Mouse (Mus musculus) limb, embryonic 14.5 days (tissue): ENCODE results near the gene Tbc1d22b. TPM values are rescaled to one million over a fixed set of nuclear protein-coding genes. Genes with fewer than 3 reads are reported as not detected.

Experiments
- ATAC-seq: fragments of 200-750 bp; cut with Nextera tagmentation; 2 replicates; pipeline ENCODE4 v1.8.0; 2017; ENCODE audit warnings: low read depth, moderate number of reproducible peaks, moderate TSS enrichment; ENCODE audit not compliant: low FRiP score
- DNase-seq: peaks from one replicate; pipeline ENCODE4 v3.0.0-alpha.2; 2015; ENCODE audit warnings: low spot score
- H3K27ac ChIP-seq: fragments of 300-500 bp; sonication (generic); replicated peaks from 2 replicates; pipeline ENCODE4 v1.5.1; 2014; ENCODE audit warnings: low read depth, mild to moderate bottlenecking, low read length, moderate library complexity, mixed read lengths
- H3K27me3 ChIP-seq: fragments of 300-500 bp; sonication (generic); 2 replicates; pipeline ENCODE4 v1.6.1; 2014; ENCODE audit warnings: low read length, mixed read lengths; ENCODE audit not compliant: control insufficient read depth, insufficient read depth
- H3K36me3 ChIP-seq: fragments of 300-500 bp; sonication (generic); 2 replicates; pipeline ENCODE4 v1.6.1; 2014; ENCODE audit warnings: mild to moderate bottlenecking, low read length, moderate library complexity, mixed read lengths; ENCODE audit not compliant: control insufficient read depth, insufficient read depth
- H3K4me1 ChIP-seq: fragments of 300-500 bp; sonication (generic); 2 replicates; pipeline ENCODE4 v1.6.1; 2014; ENCODE audit warnings: antibody characterized with exemption, low read length, mixed read lengths; ENCODE audit not compliant: control insufficient read depth, insufficient read depth
- H3K4me2 ChIP-seq: fragments of 300-500 bp; sonication (generic); replicated peaks from 2 replicates; pipeline ENCODE4 v1.6.1; 2014; ENCODE audit warnings: low read depth, mild to moderate bottlenecking, low read length, moderate library complexity; ENCODE audit not compliant: severe bottlenecking
- H3K4me3 ChIP-seq: fragments of 300-500 bp; sonication (generic); replicated peaks from 2 replicates; pipeline ENCODE4 v1.5.1; 2014; ENCODE audit warnings: low read length
- H3K9ac ChIP-seq: fragments of 300-500 bp; sonication (generic); 2 replicates; pipeline ENCODE4 v1.6.1; 2014; ENCODE audit warnings: mild to moderate bottlenecking, low read depth, low read length, moderate library complexity; ENCODE audit not compliant: severe bottlenecking
- H3K9me3 ChIP-seq: fragments of 300-500 bp; sonication (generic); 2 replicates; pipeline ENCODE4 v1.6.1; 2016; ENCODE audit warnings: low read length; ENCODE audit not compliant: control insufficient read depth
- POLR2A ChIP-seq: fragments of 200-500 bp; IDR thresholded peaks from 2 replicates; pipeline ENCODE4 v1.8.0; 2012; ENCODE audit warnings: inconsistent platforms, mild to moderate bottlenecking, moderate library complexity, borderline replicate concordance; ENCODE audit not compliant: insufficient read depth, insufficient read length; ENCODE audit errors: extremely low read depth
- WGBS: fragments of 180-500 bp; shearing (Covaris S2); extraction: QIAGEN DNeasy Blood & Tissue Kit; methylation state at CpG from one replicate; pipeline ENCODE4 v1.1.7; 2014; 5-methylcytosine and 5-hydroxymethylcytosine counted together
- polyA plus RNA-seq, 2 experiments: library from polyadenylated mRNA; depleted of rRNA in 1 of 2; stranded (reverse) in 1 of 2; unstranded in 1 of 2; fragments of >200 nt; fragmentation: Nextera tagmentation in 1 of 2; extraction: Ambion mirVana in 1 of 2; gene quantifications; 2 replicates each; pipeline versions ENCODE4 v1.2.1 to v1.2.3; 2012 to 2014

The Tbc1d22b gene
- polyA plus RNA-seq, 2 experiments, result 15.2 to 24.0 TPM

- no peak overlapping the region for H3K27ac ChIP-seq
- TF ChIP-seq POLR2A, result no peak
- WGBS, result 86% methylated on average over 19 of the region's 19 CpGs
- H3K27me3 ChIP-seq, result no peaks in the 10 kb centered on the region
- DNase-seq (no peak), ATAC-seq (no peak)
- no peaks in the 10 kb centered on the region for H3K9me3 ChIP-seq
- H3K4me2 ChIP-seq, result no peak overlapping the region
- no peak overlapping the region for H3K9ac ChIP-seq
- no peaks in the 10 kb centered on the region for H3K36me3 ChIP-seq
- H3K4me3 ChIP-seq, result no peak overlapping the region
- no peaks in the 10 kb centered on the region for H3K4me1 ChIP-seq
These were observed 6.5 kb upstream of the Tbc1d22b start for GRCm38 (mm10) chr17:29542831-29543690.

GRCm38 (mm10) chr17:29544064-29544463 is 5.5 kb upstream of the Tbc1d22b start:
- no peaks in the 10 kb centered on the region for H3K9me3 ChIP-seq
- H3K27me3 ChIP-seq, result no peaks in the 10 kb centered on the region
- no peak for ATAC-seq
- no peak overlapping the region for H3K9ac ChIP-seq
- H3K4me1 ChIP-seq, result no peaks in the 10 kb centered on the region
- no peak for DNase-seq
- no peak for TF ChIP-seq POLR2A
- H3K4me3 ChIP-seq, result no peak overlapping the region
- no peak overlapping the region for H3K27ac ChIP-seq
- no peak overlapping the region for H3K4me2 ChIP-seq
- 72% methylated on average over 2 of the region's 2 CpGs for WGBS
- no peaks in the 10 kb centered on the region for H3K36me3 ChIP-seq

GRCm38 (mm10) chr17:29545241-29545640 is 4.3 kb upstream of the Tbc1d22b start:
- Histone ChIP-seq H3K9ac (no peak overlapping the region), H3K4me2 (no peak overlapping the region), H3K4me3 (no peak overlapping the region), H3K4me1 (peaks cover 2% of the 10 kb centered on the region), H3K36me3 (no peaks in the 10 kb centered on the region), H3K27ac (no peak overlapping the region), H3K27me3 (no peaks in the 10 kb centered on the region), H3K9me3 (no peaks in the 10 kb centered on the region)
- TF ChIP-seq POLR2A, result no peak
- 95% methylated on average over 5 of the region's 5 CpGs for WGBS
- ATAC-seq, result no peak
- no peak for DNase-seq

- no peak overlapping the region for H3K4me3 ChIP-seq
- no peak for DNase-seq
- no peak overlapping the region for H3K4me2 ChIP-seq
- no peaks in the 10 kb centered on the region for H3K9me3 ChIP-seq
- no peaks in the 10 kb centered on the region for H3K27me3 ChIP-seq
- H3K4me1 ChIP-seq, result peaks cover 12% of the 10 kb centered on the region
- no peak overlapping the region for H3K9ac ChIP-seq
- WGBS, result 58% methylated on average over 3 of the region's 3 CpGs
- no peak for TF ChIP-seq POLR2A
- no peak for ATAC-seq
- no peak overlapping the region for H3K27ac ChIP-seq
- H3K36me3 ChIP-seq, result no peaks in the 10 kb centered on the region
These were observed 1.1 kb upstream of the Tbc1d22b start for GRCm38 (mm10) chr17:29548494-29548893.

- WGBS, result 55% methylated on average over 8 of the region's 8 CpGs
- Histone ChIP-seq H3K27ac (no peak overlapping the region), H3K9ac (no peak overlapping the region), H3K9me3 (no peaks in the 10 kb centered on the region), H3K4me2 (peak overlapping the region; percentile 90), H3K4me1 (peaks cover 12% of the 10 kb centered on the region), H3K27me3 (no peaks in the 10 kb centered on the region), H3K4me3 (peak overlapping the region; percentile 92; the same call in 1 of the 2 replicates), H3K36me3 (no peaks in the 10 kb centered on the region)
- TF ChIP-seq POLR2A, result no peak
- DNase-seq (no peak), ATAC-seq (peak; percentile 12; the same call in 1 of the 2 replicates)
These were observed 591 bp upstream of the Tbc1d22b start for GRCm38 (mm10) chr17:29548994-29549393.
